Mouse (Mus musculus) stomach, postnatal 0 days (tissue): ENCODE data around the gene Mcoln3.

Source experiments
- CTCF ChIP-seq: IDR thresholded peaks from 2 replicates; pipeline ENCODE4 v1.5.1; 2016; ENCODE audit warnings: antibody characterized with exemption, low read depth, mild to moderate bottlenecking, moderate library complexity
- EP300 ChIP-seq: optimal IDR thresholded peaks from 2 replicates; pipeline ENCODE3; 2016; ENCODE audit warnings: antibody characterized with exemption

DNA sequence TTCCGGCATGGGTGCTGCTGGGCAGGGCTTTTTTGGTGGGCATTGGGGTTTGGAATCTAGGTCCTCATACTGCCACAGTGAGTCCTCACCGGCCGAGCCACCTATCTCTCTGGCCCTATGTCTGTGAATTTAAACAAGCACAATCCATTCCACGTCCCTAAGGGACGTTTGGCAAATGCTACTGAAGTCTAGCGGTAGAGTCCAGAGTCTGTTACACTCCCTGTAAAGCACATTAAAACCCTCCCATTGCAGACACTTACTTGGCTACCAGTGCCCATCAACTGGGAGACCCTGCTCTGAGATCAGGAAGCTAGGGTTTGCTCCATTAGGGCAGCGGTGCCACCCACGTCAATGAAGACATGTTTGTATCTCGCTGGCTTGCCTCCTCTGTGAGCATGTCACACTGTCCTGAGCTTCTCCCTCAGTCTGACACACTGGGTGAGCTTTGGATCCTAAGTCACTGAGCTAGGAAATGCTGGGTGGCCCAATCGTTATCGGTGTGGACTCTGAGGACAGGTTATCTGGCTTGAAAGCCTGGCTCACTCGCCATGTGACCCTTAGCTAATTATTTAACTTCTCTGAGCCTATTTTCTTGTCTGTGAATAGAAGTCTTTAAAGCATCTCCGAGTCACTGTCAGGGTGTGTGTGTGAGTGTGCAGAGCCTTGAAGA lies 26.1 kb upstream of the Mcoln3 start:
- TF ChIP-seq EP300 (no peak), CTCF (no peak)
